Mouse (Mus musculus) left cerebral cortex, adult 11 months (tissue): ENCODE measurements around the gene Fbxw13.
"Not testable (repeated sequence)": the region's sequence is repeated elsewhere in the genome, so short reads cannot be mapped to it uniquely, and the experiment has no call there.

Experiments
- DNase-seq: peaks from one replicate; pipeline ENCODE4 v3.0.0; 2022; ENCODE audit warnings: low spot score

Fbxw13 gene

DNA sequence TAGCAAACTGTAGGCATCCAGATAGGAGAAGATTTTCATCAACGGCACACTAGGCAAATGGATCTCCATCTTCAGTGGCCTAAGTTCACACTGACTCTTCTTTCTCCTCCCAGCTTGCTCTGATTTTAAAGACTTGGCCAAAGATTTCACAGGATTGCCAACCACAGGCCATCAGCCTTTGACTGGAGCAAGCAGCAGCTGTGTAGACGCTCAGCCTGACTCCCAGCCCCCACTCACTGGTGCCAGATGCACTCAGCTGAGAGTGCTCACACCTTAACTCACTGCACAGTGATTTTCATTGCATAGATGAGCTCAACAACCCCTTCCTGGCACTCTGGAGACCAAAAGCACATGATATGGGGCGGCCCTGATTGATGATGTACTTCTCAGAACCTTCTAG is at the start of gene Fbxw13:
Gene Fbxw13, minus strand, starts transcription at position 101 of the 400 bp plus-strand sequence.
- DNase-seq: not testable (repeated sequence)

DNA sequence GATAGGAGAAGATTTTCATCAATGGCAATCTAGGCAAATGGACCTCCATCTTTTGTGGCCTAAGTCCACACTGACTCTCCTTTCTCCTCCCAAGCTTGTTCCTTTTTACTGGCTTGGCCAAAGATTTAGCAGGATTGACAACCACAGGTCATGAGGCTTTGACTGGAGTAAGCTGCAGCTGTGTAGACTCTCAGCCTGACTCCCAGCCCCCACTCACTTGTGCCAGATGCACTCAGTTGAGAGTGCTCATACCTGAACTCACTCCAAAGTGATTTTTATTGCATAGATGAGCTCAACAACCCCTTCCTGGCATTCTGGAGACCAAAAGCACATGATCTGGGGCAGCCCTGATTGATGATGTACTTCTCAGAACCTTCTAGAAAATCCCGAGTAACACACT is 38.9 kb upstream of the Fbxw13 start, which contains the start of gene Fbxw20:
Gene Fbxw20, minus strand, starts transcription at position 101 of the 400 bp plus-strand sequence.
- DNase-seq: no peak

DNA sequence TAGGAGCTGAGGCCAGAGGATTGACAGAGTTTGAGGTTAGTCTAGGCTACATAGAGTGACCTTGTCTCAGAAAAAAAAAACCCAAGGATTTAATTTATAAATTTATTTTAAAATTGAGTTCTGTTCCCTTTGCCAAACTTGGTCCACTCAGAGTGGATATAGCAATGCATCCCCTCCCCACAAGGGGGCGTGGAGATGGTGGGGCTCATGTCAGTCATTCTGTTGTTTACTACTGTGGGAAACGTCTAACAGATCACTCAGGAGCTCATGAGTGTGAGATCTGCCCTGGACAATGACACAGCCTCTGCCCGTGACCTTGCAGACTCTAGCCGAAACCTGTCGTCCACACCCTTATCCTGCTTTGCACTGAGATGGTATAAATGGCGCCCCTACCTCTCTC is 22.7 kb upstream of the Fbxw13 start:
- no peak for DNase-seq

DNA sequence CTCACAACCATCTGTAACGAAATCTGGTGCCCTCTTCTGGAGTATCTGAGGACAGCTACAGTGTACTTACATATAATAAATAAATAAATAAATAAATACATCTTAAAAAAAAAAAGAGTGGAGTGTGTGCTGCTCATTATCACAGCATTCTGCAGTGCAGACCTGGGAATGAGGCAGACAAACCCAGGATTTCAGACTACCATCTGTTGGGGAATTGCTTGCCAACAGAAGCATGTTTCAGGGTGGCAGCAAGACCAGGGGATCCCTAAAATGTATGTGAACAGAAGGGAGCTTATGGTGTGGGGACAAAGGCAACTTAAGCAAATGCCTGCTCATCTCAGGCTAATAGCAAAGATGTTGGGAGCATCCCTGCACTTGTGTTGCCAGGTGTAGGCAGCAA is 5.6 kb upstream of the Fbxw13 start:
- DNase-seq: not testable (repeated sequence)

DNA sequence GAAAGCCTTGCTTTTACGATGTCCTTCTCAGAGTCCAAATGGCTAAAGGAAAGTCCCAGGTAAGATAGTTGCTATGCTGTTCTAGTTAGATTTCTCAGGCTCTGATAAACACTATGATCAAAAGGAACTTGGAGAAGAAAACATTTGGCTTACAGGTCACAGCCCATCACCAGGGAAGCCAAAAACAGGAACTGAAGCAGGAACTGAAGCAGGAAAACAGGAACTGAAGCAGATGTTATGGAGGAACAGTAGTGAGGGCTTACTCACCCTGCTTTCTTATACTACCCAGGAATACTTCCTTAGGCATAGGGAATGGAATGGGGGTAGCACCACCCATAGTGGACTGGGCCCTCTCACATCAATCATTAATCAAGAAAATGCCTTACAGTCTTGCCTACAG is 4.6 kb upstream of the Fbxw13 start:
- DNase-seq: no peak

DNA sequence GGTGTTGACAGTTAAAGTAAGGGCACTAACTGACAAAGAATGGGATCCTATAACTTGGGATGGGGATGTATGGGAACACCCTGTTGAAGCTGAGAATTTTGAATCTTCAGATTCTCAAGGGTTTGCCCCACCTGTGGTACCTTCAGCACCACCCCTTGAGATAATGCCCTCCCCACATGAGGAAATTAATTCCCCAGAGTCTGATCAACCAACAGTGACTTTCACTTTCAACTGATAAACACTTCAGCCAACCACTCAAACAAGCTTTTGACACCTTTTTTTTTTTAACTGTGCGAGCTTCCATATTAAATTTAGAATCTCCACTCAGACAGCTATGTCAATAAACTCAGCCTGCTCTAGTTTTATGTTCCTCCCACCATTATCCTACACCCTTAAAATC is 3.6 kb upstream of the Fbxw13 start:
- DNase-seq: no peak

DNA sequence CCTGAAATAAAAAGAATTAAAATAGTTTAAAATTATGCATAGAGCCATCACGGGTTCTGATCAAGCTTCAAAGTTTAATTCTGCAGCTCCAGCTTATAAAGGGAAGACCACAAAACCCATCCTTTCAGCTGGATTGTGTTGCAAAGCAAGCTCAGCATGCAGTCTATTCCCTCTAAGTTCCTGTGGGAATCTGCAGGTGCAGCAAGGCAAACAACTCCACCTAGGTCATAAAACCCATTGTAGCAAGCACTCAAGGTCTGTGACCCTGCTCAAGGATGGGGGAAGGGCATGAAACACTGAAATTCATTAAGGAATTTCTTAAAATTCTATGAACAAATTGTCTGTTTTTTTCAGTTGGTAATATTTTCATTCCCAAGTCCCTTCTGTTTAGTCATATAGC is 18.6 kb downstream of the Fbxw13 start:
- DNase-seq: no peak

DNA sequence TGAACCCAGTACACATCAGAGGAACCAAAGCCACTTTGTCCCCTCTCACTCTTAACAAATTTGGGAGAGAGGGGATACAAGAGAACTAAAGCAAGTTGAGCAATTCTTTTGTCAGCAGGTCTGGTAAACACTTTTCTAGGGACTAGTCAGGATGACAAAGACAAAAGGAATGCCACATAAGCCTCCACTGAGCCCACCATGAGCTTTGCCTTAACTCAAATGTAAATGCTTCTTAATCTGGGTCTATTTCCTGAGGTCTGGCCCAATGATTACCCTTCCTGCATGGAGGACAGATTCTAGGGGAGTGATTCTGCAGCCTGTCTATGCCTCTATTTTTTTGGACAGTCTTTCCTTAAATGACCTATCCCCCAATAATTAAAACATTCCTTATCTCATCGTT is 19.5 kb downstream of the Fbxw13 start:
- DNase-seq: no peak

DNA sequence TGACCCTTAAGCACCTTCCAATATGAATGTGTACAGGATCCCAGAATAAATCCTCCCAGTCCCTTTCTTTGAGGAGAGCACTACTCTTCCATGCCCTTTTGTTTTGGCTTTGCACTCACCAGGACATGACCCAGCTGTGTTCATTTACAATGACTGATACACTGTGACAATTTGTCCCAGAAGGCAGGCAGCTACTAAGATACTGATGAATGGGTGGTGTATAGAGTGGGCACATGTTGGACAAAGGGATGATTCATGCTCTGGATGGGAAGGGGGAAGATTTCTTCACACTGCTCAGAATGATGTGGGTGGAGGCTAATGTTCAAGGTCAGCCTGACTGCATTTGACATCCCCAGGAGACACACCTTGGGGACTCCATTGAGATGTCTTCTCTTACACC is 28.5 kb downstream of the Fbxw13 start:
- no peak for DNase-seq

DNA sequence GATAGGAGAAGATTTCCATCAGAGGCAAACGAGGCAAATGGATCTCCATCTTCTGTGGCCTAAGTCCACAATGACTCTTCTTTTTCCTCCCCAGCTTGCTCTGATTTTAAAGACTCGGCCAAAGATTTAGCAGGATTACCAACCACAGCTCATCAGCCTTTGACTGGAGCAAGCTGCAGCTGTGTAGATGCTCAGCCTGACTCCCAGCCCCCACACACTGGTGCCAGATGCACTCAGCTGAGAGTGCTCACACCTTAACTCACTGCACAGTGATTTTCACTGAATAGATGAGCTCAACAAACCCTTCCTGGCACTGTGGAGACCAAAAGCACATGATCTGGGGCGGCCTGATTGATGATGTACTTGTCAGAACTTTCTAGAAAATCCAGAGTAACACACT is 33.8 kb downstream of the Fbxw13 start, which contains the start of gene Fbxw21:
Gene Fbxw21, minus strand, starts transcription at position 101 of the 400 bp plus-strand sequence.
- no peak for DNase-seq

DNA sequence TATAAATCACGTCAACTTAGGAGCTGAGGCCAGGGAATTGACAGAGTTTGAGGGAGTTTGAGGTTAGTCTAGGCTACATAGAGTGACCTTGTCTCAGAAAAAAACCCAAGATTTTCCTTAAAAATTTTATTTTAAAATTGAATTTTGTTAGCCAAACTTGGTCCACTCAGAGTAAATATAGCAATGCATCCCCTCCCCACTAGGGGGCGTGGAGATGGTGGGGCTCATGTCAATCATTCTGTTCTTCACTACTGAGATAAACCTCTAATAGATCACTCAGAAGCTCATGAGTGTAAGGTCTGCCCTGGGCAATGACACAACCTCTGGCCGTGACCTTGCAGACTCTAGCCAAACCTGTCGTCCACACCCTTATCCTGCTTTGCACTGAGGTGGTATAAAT is 55.4 kb downstream of the Fbxw13 start:
- DNase-seq: not testable (repeated sequence)

DNA sequence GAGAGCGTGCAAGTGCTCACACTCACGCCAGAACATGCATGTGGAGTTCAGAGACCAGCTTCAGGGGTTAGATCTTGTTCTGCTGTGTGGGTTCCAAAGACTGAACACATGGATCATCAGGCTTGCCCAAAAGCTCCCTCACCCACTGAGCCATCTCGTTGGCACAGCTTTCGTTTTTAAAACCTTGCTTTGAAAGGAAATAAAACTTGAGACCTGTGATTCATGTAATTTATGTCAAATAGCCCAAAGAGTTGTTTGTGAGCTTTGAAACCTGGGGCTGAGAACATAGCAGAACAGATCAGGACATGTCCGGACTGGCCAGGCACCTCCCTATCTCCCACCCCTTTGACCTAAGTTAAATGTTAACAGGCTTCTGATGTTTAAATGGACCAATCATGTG is 65.7 kb downstream of the Fbxw13 start:
- no peak for DNase-seq
